Mouse (Mus musculus) kidney, adult 2 months (tissue): ENCODE data around the gene Bcar3.

Source experiments
- CTCF ChIP-seq: fragments of 200-500 bp; conservative IDR thresholded peaks from 2 replicates; pipeline ENCODE4 v1.5.1; 2011; ENCODE audit warnings: low read depth, mild to moderate bottlenecking, control low read depth, low read length, moderate library complexity, mixed read lengths; ENCODE audit not compliant: insufficient read depth, insufficient read length
- POLR2A ChIP-seq: fragments of 200-500 bp; IDR thresholded peaks from one replicate; pipeline ENCODE4 v1.6.1; 2011; ENCODE audit warnings: low read depth, low read length, control low read depth

- TF ChIP-seq CTCF (no peak), POLR2A (no peak)
Measured at GRCm38 (mm10) chr3:122304560-122304959, 10.6 kb downstream of the Bcar3 start.
